Mouse (Mus musculus) ovary, postnatal 10 days (tissue): ENCODE results near the gene Ccl7.

Experiments
- DNase-seq: peaks from one replicate; pipeline ENCODE4 v3.0.0; 2022; ENCODE audit warnings: low spot score

Ccl7 gene

GRCm38 (mm10) chr11:82045471-82045870 lies at the start of gene Ccl7:
Gene Ccl7 (plus strand): TSS chr11:82045712.
- no peak for DNase-seq

- DNase-seq: peak; percentile 36
Observed at GRCm38 (mm10) chr11:81996172-81996841, 49.2 kb upstream of the Ccl7 start.

DNA sequence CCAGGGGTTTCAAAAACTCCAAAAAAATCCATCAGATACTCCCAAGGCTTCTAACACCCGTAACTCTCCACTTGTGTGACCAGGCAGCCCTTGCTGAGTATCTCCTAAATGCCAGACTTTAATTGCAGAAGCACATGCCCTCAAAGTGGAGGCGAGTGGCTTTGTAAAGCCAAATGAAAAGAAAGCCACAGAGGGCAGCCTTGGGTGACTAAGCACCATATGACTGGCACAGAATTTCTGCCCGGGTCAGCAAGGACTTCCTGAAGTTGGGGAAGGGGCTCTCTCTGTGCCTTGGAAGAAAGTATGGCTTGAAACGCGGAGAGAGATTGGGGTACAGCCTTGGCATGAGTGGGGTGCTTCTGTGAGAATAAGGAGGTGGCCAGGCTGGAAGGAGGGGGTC lies 48.4 kb upstream of the Ccl7 start:
- DNase-seq: no peak

- no peak for DNase-seq
Observed at GRCm38 (mm10) chr11:81998646-81999045, 46.9 kb upstream of the Ccl7 start.

DNA sequence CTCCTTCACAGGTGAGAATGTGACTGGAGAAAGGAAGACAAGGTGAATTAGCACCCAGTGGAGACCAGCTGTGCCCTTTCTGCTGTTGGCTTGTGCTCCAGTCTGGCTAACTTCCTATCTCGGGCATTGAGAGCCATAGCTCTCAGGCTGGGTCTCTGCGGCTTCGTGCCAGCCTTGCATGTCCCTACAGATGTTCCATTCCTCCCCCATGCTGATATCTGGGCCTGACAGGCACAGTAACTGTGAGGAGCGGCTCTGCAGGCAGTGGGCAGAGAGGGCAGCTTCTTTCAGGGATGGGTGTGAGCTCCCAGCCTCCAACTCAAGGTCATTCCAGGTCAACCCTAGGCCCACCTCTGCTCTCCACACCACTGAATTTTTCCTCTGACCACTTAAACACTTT lies 46.0 kb upstream of the Ccl7 start:
- no peak for DNase-seq

- no peak for DNase-seq
Observed at GRCm38 (mm10) chr11:82000581-82000980, 44.9 kb upstream of the Ccl7 start.

DNA sequence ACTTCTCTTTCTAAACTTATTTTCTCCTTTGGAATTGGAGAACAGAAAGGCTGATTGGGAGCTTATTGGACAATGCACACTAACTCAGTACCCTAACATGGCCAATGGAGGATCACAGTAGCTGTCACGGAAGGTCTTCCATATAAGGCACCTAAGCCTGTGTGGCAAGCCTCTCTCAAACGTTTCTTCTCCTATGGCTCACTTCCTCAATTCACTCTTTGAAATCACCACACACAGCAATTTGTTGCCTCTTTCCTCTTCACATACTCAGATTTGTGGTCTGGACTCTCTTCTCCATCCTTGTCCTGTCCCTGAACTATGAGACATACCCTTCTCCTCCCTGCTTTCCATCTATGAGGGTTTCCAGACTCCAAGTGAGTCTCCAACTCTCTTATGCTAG lies 40.7 kb upstream of the Ccl7 start:
- DNase-seq: no peak

DNA sequence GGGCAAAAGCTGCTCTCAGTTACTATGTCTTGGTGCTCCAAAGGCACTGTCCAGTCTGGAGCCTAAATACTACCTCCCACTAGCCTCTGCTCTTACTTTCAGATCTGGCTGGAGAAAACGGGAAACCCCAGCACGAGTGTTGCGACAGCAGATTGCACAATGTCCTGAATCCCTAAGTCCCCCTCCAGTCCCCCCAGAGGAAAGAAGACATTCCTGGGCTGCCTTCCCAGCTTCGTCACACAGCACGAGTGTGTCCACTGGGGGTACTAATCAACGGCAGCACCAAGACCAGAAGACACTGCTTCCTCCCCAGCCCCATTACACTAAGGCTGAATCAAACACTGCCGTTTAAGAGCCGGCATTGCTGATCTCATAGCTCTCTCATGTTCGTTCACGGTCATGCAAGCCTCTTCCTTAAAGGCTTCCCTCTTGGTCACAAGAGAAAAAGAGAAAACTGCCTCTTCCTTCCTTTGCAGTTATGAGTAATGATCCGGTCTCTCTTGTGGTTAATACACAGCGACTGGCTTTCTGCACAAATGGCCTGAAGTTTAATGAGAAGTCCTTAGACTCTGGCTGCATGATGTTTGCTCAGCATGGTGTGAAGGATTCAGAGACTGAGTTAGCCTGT lies 38.6 kb upstream of the Ccl7 start:
- DNase-seq: peak; percentile 15

DNA sequence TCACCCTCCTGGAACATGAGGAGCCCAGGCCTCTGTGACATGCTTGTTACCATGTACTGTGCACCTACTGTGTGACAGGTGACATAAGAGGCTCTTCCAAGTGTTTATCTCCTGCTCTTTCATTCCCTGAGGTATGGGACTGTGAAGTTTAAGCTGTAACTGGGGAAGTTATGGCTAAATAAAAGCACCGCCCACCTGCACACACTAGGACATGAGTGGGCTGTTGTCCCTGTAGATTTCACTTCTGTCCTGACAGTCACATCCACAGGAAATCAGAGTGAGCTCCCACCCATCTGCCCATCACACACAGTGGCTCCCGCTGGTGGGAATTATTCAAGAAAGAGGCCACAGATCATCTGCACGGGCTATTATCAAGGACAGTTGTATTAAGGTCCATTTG lies 35.4 kb upstream of the Ccl7 start:
- no peak for DNase-seq

DNA sequence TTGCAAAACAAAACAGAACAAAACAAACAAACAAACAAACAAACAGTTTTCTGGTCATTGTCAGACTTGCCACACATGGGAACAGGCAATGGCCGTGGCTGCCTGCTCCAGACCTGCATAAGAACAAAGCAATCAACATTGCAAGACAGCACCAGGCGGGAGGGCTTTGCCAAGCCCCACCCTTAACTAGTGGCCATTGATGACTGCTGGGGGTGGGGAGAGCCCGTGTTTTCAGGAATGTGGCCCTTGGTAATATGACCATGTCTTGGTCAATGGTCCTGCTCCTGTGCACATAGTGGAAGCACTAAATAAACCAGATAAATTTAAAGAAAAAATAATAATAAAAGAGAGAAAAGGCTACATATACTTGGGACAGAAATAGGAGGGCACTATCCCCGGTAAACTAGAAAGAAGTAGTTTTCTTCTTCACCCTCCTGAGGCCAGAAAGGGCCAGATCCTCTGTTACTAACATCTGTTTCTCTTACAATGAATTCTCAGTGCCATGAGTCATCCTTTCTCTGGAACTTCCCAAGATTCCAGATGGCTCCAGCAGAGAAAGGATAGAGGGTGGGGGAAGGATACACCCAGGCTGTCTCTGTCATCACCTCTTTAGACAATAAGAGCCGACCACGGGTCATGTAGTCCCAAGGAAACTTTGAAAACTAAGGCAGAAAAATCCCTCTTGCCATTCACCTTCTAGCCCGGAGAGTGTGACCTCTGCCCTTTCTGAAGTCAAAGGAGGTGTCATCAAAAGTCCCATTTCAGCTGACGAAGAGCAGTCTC lies 33.9 kb upstream of the Ccl7 start:
- no peak for DNase-seq

GRCm38 (mm10) chr11:82013756-82014155 lies 31.8 kb upstream of the Ccl7 start:
- no peak for DNase-seq

GRCm38 (mm10) chr11:82015066-82015465 lies 30.4 kb upstream of the Ccl7 start:
- no peak for DNase-seq

DNA sequence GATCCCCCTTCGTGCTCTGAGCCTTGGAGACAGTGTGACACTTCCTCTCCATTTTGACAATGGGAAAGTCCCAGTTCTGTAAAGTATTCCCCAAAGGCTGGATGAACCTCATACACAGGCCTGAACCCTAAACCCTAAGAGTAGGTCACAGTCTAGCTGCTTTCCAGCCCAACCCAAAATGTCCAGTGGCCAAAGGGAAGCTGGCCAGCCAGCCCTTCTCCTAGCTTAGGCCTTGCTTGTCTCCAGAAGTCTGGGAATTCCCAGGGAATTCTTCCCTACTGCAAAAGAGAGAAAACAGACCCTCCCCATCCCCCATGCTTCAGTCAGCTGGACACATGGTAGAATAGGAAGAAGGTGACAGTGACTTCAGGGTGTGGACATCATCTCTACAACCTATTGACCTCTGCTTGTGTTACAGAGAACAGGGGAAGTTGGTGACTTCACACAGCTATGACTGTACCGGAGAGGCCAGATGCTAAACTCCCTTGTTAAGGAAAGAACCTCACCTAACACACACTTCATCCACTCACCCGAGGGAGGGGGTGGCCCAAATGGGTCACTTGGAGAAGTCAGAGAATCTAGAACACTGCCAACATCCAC lies 29.2 kb upstream of the Ccl7 start:
- no peak for DNase-seq

DNA sequence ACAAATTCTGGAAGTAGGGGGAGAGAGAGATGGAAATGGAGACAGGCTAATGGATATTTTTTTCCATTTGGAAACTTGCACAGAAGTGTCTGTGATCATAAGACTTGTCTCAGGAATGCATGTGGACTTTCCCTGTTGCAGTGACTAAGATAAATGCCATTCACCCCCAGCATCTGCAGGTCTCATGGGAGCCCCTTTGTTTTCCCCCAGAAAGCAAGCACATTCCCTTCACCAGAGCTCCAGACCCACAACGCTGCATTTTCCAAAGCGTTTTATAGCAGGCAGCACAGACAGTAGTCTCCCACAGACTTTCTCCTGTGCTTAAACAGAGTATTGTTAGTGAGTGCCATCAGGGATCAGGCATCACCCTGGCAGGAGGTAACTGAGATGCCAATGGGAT lies 26.1 kb upstream of the Ccl7 start:
- DNase-seq: no peak

DNA sequence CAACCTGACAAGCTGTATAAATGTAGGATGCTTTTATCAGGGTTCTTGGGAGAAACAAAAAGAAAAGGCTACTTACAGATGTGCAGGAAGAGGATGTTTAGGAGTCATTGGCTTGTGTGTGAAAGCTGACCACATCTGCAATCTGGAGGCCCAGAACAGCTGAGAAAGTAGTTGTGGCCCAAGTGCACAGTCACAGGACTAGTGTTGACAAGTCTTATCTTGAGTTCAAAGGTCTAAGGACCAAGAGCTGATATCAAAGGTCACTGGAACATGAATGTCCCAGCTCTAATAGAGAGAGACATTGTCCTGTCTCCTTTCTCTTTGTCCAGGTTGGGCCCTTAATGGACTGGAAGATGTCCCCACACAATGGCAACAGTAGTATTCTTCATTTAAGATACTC lies 25.7 kb upstream of the Ccl7 start:
- no peak for DNase-seq

DNA sequence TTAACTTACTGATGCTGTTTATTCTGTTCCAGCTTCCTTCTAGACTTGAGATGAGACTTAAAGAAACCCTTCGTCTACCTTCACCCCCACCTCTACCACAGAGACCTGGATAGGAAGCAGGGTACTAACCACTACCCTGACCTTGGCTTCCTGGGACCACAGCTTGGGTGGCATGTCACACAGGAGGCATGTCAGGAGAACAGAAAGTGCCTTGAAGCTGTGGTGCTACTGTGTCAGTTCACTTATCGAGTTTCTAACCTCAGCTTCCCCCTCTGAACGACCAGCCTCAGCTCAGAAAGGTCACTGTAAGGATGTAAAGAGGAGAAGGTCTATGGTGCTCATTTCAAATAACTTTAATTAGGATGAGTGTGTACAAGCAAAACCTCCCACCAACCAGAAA lies 24.1 kb upstream of the Ccl7 start:
- no peak for DNase-seq

DNA sequence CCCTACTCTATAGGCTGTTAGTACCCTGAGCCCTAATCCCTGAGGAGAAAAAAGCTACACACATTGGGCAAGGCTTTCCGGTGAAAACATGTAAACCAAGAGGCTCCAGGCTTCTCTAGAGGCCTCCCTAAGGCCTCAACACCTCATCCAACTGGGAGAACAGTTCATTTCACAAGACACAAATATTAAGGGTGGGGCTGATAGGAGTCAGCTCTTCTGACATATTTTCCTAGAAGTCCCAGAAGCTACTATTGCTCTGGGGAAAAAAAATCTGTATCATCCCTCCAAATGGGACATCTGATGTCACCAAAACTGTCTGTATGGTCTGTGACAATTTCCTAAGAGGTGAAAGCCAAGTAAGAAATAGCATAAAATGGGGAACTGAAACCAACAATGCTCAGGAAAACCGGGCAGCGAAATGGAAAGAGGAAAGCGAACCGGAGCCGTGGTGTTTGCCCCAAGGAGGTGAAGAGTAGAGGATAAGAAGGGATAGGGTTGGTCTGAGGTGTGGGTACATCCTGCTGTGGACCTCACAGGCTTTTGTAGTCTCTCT lies 22.9 kb upstream of the Ccl7 start:
- no peak for DNase-seq

- no peak for DNase-seq
Observed at GRCm38 (mm10) chr11:82023769-82024168, 21.7 kb upstream of the Ccl7 start.

DNA sequence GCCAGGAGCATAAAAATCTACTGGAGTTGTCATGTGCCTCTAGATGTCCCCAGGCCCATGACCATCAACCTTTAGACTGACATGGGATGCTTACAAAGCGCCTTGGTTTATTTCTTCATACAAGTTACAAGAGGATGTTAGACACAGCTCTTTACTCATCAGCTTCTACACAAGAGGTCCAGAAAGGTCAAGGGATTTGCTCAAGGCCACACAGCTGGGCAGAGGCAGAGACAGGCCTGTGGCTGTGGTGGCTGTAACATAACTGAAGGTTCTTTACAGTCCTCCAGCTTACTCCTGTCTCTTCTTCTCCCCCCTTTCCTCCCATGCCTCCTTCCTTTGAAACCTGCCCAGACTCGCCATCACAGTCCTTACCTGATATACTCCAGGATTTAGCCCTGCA lies 15.3 kb upstream of the Ccl7 start:
- no peak for DNase-seq

DNA sequence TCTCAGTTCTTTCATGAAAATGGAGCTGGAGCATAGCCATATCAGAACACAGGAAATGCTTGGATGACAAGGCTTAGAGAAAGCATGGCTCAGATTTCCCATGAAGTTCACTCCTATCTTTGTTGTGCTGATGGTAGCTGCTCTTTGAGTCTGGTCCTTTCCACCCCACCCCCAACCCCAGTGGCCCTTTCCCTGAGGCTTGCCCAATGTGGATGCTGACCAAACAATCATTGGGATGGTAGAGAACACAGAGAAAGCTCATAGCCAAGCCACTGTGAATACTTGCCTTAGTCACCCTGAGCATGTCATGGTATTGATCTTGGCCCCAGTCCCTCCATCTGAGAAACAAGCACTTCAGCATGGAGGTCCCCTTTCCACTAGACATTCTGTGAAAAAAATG lies 13.4 kb upstream of the Ccl7 start:
- no peak for DNase-seq

DNA sequence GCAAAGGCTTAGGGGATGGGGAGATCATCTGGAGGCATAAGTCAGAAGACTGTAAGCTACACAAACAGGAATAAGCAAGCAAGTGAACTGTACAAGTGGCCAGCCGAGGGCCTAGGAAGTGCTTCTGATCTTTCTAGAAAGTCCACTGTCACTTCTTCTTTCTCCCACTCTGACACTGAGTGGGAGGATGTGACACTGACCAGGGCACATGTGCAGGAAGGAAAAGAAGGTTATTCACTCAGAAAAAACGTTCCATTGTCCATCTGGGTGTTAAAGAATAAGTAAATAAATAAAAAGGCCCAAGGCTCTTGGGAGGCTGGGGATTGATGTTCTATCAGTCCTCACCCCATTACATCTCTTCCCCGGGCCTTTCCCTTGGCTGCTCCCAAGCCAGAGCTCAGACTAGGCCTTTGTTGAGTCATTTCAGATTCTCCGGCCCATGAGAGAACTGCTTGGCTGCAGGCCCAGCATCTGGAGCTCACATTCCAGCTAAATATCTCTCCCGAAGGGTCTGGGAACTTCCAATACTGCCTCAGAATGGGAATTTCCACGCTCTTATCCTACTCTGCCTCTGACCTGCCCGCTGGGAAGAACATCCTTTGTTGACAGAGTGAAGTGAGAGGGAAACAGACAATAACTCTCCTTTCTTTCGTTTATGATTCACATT lies 12.7 kb upstream of the Ccl7 start:
- DNase-seq: peak; percentile 41

DNA sequence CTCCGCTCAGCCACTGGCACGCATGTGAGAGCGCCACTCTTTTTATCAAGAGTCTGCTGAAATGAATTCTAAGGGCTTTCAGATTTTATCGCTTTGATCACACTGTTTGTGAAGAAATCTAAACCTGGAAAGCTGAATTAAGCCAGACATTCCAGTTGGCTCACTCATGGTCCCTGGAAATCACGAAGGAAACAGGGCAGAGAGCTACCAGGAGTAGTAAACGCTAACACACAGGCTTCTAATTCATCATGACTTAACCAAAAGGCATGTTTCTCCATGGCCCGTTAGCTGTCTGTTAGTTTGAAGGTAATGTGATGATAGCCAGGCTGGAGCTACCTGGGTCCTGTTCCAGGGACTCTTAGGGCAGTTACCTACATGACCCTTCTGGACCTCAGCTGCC lies 11.1 kb upstream of the Ccl7 start:
- DNase-seq: no peak
